ENCODE assay signal across 29 mouse cellular contexts in genomic region chr11:120922528-120922927, GRCm38 (mm10). TPM values are rescaled to one million over a fixed set of nuclear protein-coding genes. Genes with fewer than 3 reads are reported as not detected.
A peak's percentile ranks its signal among the peaks of the same experiment; 100 is the strongest.
DNase-seq lines count a peak whose midpoint lies in the region; ATAC-seq and TF ChIP-seq lines count a peak whose summit lies in the region.
"Had no signal": no experiment of that assay in that cellular context is flagged by ENCODE, and none has a peak within 500 bp of the region (broad histone marks: within the 10 kb centered on the region; RNA-seq: fewer than 3 reads in every experiment).

No protein-coding gene starts in this region.

- DNase-seq in gastrocnemius, adult 2 months, result no peak
- DNase-seq in gastrocnemius, postnatal 14 days, result no peak
- no peak for DNase-seq in heart, postnatal 14 days
- DNase-seq in heart, postnatal 25 days (ENCODE audit: low spot score), result no peak
- DNase-seq in liver, embryonic 13.5 days, result no peak
- DNase-seq in liver, result no peak
- DNase-seq: adrenal gland, adult 8-10 months; adrenal gland, postnatal 25 days; cerebellum, adult 11-12 months; cerebellum, adult 8-10 months; cerebellum, postnatal 10 days; cerebellum, postnatal 36 days; embryo, embryonic 11 days; gastrocnemius, postnatal 10 days; heart, adult 11 months; heart, postnatal 4 days; kidney, adult 18-20 months had no signal

- H3K4me3 ChIP-seq in gastrocnemius, adult 2 months, result no peak overlapping the region
- H3K4me3 ChIP-seq in heart, embryonic 12.5 days, result no peak overlapping the region
- H3K4me3 ChIP-seq in heart, embryonic 15.5 days, result no peak overlapping the region
- no peak overlapping the region for H3K4me3 ChIP-seq in liver, embryonic 13.5 days (replicated peaks)
- H3K4me3 ChIP-seq: embryonic facial prominence, embryonic 10.5 days; embryonic facial prominence, embryonic 13.5 days; erythroblast, embryonic 14.5 days; forebrain, embryonic 12.5 days; forebrain, embryonic 15.5 days had no signal

- H3K9ac ChIP-seq in heart, embryonic 12.5 days, result no peak overlapping the region
- no peak overlapping the region for H3K9ac ChIP-seq in heart, embryonic 15.5 days
- H3K9ac ChIP-seq in liver, embryonic 13.5 days, result no peak overlapping the region
- H3K9ac ChIP-seq: embryonic facial prominence, embryonic 13.5 days; forebrain, embryonic 12.5 days; forebrain, embryonic 15.5 days; hindbrain, embryonic 14.5 days had no signal

- peak overlapping the region; percentile 24; the same call in 1 of the 2 replicates for H3K27ac ChIP-seq in gastrocnemius, adult 2 months
- H3K27ac ChIP-seq in heart, embryonic 12.5 days (ENCODE audit: poor library complexity, severe bottlenecking), result peak overlapping the region; percentile 77
- peak overlapping the region; percentile 64 for H3K27ac ChIP-seq in heart, embryonic 15.5 days
- peak overlapping the region; percentile 32; the same call in 1 of the 2 replicates for H3K27ac ChIP-seq in liver, embryonic 13.5 days
- H3K27ac ChIP-seq: embryonic facial prominence, embryonic 10.5 days; embryonic facial prominence, embryonic 13.5 days; forebrain, embryonic 12.5 days; forebrain, embryonic 15.5 days; hindbrain, embryonic 14.5 days; hindbrain, postnatal 0 days had no signal

- TF ChIP-seq CTCF in gastrocnemius, adult 2 months (IDR thresholded peaks at IDR 0.05), result no peak

- intact Hi-C loops in gastrocnemius, adult 2 months (cut with DNase I), result no loop called here
- intact Hi-C loops in gastrocnemius, postnatal 14 days (cut with DNase I; ENCODE audit: low total_unique reads), result no loop called here
- intact Hi-C loops in heart, postnatal 14 days (cut with DNase I), result no loop called here
- intact Hi-C loops in heart, postnatal 25 days (cut with DNase I), result no loop called here

- no peaks in the 10 kb centered on the region for H3K27me3 ChIP-seq in heart, embryonic 12.5 days (replicated peaks)
- no peaks in the 10 kb centered on the region for H3K27me3 ChIP-seq in heart, embryonic 15.5 days
- no peaks in the 10 kb centered on the region for H3K27me3 ChIP-seq in liver, embryonic 13.5 days
- H3K27me3 ChIP-seq: embryonic facial prominence, embryonic 13.5 days; forebrain, embryonic 12.5 days; forebrain, embryonic 15.5 days had no signal

- peaks cover 50% of the 10 kb centered on the region for H3K36me3 ChIP-seq in heart, embryonic 12.5 days
- H3K36me3 ChIP-seq in heart, embryonic 15.5 days, result peaks cover 22% of the 10 kb centered on the region; the same call in 1 of the 2 replicates
- peaks cover 49% of the 10 kb centered on the region for H3K36me3 ChIP-seq in liver, embryonic 13.5 days

- H3K4me2 ChIP-seq in heart, embryonic 12.5 days, result no peak overlapping the region
- H3K4me2 ChIP-seq in heart, embryonic 15.5 days, result no peak overlapping the region
- H3K4me2 ChIP-seq in liver, embryonic 13.5 days, result no peak overlapping the region
- H3K4me2 ChIP-seq: embryonic facial prominence, embryonic 13.5 days; forebrain, embryonic 12.5 days; forebrain, embryonic 15.5 days; hindbrain, embryonic 14.5 days had no signal

- H3K9me3 ChIP-seq in heart, embryonic 12.5 days (replicated peaks), result no peaks in the 10 kb centered on the region
- no peaks in the 10 kb centered on the region for H3K9me3 ChIP-seq in heart, embryonic 15.5 days (replicated peaks)
- H3K9me3 ChIP-seq in liver, embryonic 13.5 days (replicated peaks), result no peaks in the 10 kb centered on the region
- H3K9me3 ChIP-seq: embryonic facial prominence, embryonic 10.5 days; embryonic facial prominence, embryonic 13.5 days; forebrain, embryonic 12.5 days; forebrain, embryonic 15.5 days had no signal

- ATAC-seq in heart, embryonic 12.5 days (ENCODE audit: insufficient number of reproducible peaks, low FRiP score), result peak; percentile 64
- ATAC-seq in heart, embryonic 15.5 days (replicated peaks; ENCODE audit: insufficient number of reproducible peaks, insufficient read depth, low FRiP score, low read depth), result no peak; the same call in 1 of the 2 replicates
- no peak for ATAC-seq in liver, embryonic 13.5 days (ENCODE audit: low read depth)
- ATAC-seq: activated CD4-positive, CD25-positive, alpha-beta regulatory T cell, adult 4 months; forebrain, embryonic 15.5 days; hindbrain, postnatal 0 days; inflammation-experienced regulatory T-cells, adult 6 months; intestine, embryonic 16.5 days had no signal

- 51% methylated on average over 3 of the region's 3 CpGs for WGBS in heart, embryonic 12.5 days
- WGBS in heart, embryonic 15.5 days, result 50% methylated on average over 3 of the region's 3 CpGs
- WGBS in liver, embryonic 13.5 days (ENCODE audit: insufficient replicate concordance), result 76% methylated on average over 3 of the region's 3 CpGs

- no peaks in the 10 kb centered on the region; the same call in 1 of the 2 replicates for H3K4me1 ChIP-seq in heart, embryonic 12.5 days (replicated peaks)
- no peaks in the 10 kb centered on the region; the same call in 1 of the 2 replicates for H3K4me1 ChIP-seq in heart, embryonic 15.5 days (replicated peaks)
- H3K4me1 ChIP-seq in liver, embryonic 13.5 days (replicated peaks), result peaks cover 6% of the 10 kb centered on the region
- H3K4me1 ChIP-seq: embryonic facial prominence, embryonic 10.5 days; embryonic facial prominence, embryonic 13.5 days; forebrain, embryonic 12.5 days; forebrain, embryonic 15.5 days had no signal

RNA-seq across cellular contexts. Expression of gene Ccdc57, which starts 10.1 kb away (rescaled TPM):
- 1 to 10 TPM; 3.4 to 3.6 TPM for total RNA-seq in gastrocnemius, adult 2 months (2021)
- total RNA-seq in gastrocnemius, postnatal 14 days (2021), result 1 to 10 TPM; 2.3 to 2.8 TPM
- 4.7 and 4.9 TPM in 2 replicates for polyA plus RNA-seq in heart, embryonic 12.5 days (2016; fragmentation: Nextera tagmentation; extraction: Ambion mirVana)
- total RNA-seq in heart, postnatal 14 days (2021), result 1 to 10 TPM; 1.2 to 1.6 TPM
- polyA plus RNA-seq in heart, embryonic 15.5 days (2015; fragmentation: Nextera tagmentation; extraction: Ambion mirVana), result 3.5 and 4.5 TPM in 2 replicates
- total RNA-seq in heart, postnatal 25 days (2021), result 1 to 10 TPM; 1.2 to 1.3 TPM
- 1.8 TPM in 2 replicates for polyA plus RNA-seq in liver, embryonic 13.5 days (2015; fragmentation: Nextera tagmentation; extraction: Ambion mirVana)

RNA-seq across cellular contexts. Expression of gene Slc16a3, which starts 25.8 kb away (rescaled TPM):
- total RNA-seq in gastrocnemius, adult 2 months (2021), result 100 to 1,000 TPM; 295 to 479 TPM
- 100 to 1,000 TPM; 272 to 355 TPM for total RNA-seq in gastrocnemius, postnatal 14 days (2021)
- 289 and 290 TPM in 2 replicates for polyA plus RNA-seq in heart, embryonic 12.5 days (2016; fragmentation: Nextera tagmentation; extraction: Ambion mirVana)
- total RNA-seq in heart, postnatal 14 days (2021), result 1 to 10 TPM; 1.9 to 2.2 TPM
- polyA plus RNA-seq in heart, embryonic 15.5 days (2015; fragmentation: Nextera tagmentation; extraction: Ambion mirVana), result 158 and 159 TPM in 2 replicates
- total RNA-seq in heart, postnatal 25 days (2021), result 1 to 10 TPM in 1 of 2 experiments, under 1 TPM in 1; 0.87 to 2.1 TPM
- 71.4 and 81.7 TPM in 2 replicates for polyA plus RNA-seq in liver, embryonic 13.5 days (2015; fragmentation: Nextera tagmentation; extraction: Ambion mirVana)

Comparison
In these comparisons a context has a peak if more than half of its experiments do, and no peak if none do; other contexts are left out.
1. H3K27ac ChIP-seq: peak in every context shown above with its lines; median percentile 77 in heart, embryonic 12.5 days; 64 in heart, embryonic 15.5 days; 32 in liver, embryonic 13.5 days; 24 in gastrocnemius, adult 2 months.
2. RNA of gene Slc16a3, which starts 25.8 kb away (total RNA-seq): 295 to 479 TPM in gastrocnemius, adult 2 months and 272 to 355 TPM in gastrocnemius, postnatal 14 days; 1.9 to 2.2 TPM in heart, postnatal 14 days and 0.87 to 2.1 TPM in heart, postnatal 25 days; every median in the first group is over 10 times any median in the second.